Mouse (Mus musculus) 3134 (cell line): ENCODE data around the gene Wnt3.

Source experiments
- DNase-seq: peaks from one replicate; pipeline ENCODE4 v3.0.0-alpha.2; 2011; ENCODE audit warnings: low spot score; ENCODE audit not compliant: insufficient read length; ENCODE audit errors: extremely low read depth

Wnt3 gene

GRCm38 (mm10) chr11:103838955-103839354 is 65.0 kb downstream of the Wnt3 start:
- DNase-seq, result no peak

DNA sequence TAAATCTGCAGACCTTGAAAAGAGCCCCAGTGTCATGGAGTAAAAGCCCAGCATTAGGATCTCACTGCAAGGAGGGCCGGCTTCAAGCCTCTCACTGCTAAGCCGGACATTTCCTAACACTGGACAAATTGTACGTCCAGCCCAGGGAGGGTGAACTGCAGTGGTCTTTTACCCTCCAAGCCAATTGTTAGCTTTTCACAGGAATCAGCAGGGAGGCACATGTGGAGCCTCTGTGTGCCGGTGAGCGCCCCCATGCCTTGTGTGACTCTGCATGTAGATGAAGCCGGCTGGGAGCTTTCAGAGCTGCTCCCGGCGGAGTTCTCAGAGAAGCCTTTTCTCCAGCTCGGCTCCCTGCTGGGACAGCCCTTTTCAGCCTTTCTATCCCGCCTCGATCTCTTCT is 66.9 kb downstream of the Wnt3 start:
- DNase-seq, result no peak

- DNase-seq, result no peak
These were observed 74.3 kb downstream of the Wnt3 start for GRCm38 (mm10) chr11:103848287-103848686.

- DNase-seq, result no peak
These were observed 78.8 kb downstream of the Wnt3 start for GRCm38 (mm10) chr11:103852590-103853283.

- DNase-seq, result no peak
These were observed 79.5 kb downstream of the Wnt3 start for GRCm38 (mm10) chr11:103853284-103853920.

DNA sequence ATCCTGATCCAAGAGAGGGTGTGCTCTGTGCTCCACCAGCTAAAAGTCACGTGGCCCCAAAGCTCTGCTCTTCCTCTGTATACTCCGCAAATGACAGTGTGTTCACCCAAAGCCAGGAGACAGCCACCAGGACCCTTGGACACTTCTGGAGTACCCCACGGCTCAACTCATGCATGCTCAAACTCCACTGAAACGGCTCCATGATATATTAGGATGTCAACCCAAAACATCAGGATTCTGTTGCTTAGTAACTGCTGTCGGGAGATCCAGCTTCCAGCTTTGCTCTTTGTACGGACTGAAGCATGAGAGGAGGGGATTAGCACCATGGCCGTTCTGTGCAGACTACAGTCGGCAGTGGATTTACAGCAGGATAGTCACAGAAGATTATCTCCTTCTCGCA is 80.3 kb downstream of the Wnt3 start:
- no peak for DNase-seq

DNA sequence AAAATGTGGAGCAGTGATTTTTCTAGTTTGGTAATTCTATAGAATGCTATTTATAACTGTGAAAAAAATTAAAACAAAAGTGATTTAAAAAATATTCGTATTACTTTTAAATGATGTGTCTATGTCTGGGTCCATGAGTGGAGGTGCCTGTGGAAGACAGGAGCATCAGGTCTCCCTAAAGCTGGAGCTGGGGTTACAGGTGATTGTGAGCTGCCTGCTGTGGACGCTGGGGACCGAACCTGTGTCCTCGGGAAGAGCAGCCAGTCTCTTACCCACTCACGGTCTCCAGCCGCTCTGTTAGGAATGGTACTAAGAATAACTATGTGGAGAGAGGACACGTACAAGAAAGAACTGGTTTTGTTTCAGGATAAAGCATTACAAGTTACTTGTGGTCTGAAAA is 82.7 kb downstream of the Wnt3 start:
- DNase-seq, result no peak

GRCm38 (mm10) chr11:103858760-103859159 is 84.8 kb downstream of the Wnt3 start:
- DNase-seq, result no peak

GRCm38 (mm10) chr11:103859933-103860610 is 86.1 kb downstream of the Wnt3 start:
- no peak for DNase-seq

DNA sequence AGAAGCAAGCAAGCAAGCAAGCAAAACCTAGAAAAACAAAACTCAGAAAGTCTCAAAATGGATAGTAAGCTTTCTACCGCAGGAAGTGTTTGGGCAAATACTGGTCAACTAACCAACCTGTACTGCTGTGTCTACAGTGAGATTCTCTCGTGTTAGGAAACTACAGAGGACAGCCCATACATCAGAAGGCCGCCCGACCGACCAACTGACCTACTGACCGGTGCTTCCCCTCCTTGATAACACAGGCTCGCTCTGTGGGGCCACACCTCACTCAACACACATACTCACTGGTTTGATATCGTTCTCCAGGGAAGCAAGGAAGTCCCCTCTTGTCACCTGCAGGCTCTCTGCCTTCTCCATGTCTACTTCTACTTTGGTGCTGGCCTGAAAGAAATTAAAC is 89.0 kb downstream of the Wnt3 start:
- DNase-seq, result no peak

- no peak for DNase-seq
These were observed 90.5 kb downstream of the Wnt3 start for GRCm38 (mm10) chr11:103864486-103864885.

- no peak for DNase-seq
These were observed 91.4 kb downstream of the Wnt3 start for GRCm38 (mm10) chr11:103865346-103865745.
